Mouse (Mus musculus): ENCODE results near the gene Stx2. TPM values are rescaled to one million over a fixed set of nuclear protein-coding genes. Genes with fewer than 3 reads are reported as not detected.

The Stx2 gene
- total and polyA plus RNA-seq, 3 experiments = 0.74 to 5.2 (median 2.5) TPM

DNA sequence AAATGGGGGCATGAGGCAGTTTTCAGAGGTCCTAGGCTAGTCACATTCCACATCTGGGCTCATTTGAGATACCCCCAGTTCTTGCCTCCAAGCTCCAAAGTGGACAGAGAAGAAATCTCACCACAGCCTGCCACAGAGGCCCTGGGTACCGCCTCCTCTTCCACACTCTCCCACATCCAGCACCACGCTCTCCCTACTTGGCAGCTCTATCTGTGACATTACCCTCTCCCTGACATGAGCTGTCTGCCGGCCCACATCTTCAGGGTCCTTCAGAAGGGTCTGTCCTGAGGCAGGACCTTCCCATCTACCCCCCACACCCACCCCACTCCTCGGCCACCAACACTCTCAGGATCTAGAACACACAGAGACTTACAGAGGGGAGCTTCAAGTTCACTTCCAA, 56.9 kb downstream of the Stx2 start:
- Histone ChIP-seq H3K9ac (ENCODE audit: insufficient read depth, low read depth) (no peak overlapping the region), H3K4me2 (ENCODE audit: insufficient read depth, low read depth, poor library complexity, severe bottlenecking) (no peak overlapping the region), H3K4me1 (ENCODE audit: control insufficient read depth in 1 of 2, insufficient read depth in 2 of 2) (no peaks in the 10 kb centered on the region), H3K79me2 (replicated peaks; ENCODE audit: control insufficient read depth, extremely low read depth, insufficient read depth, poor library complexity, severe bottlenecking) (no peaks in the 10 kb centered on the region), H3K9me3 (replicated peaks; ENCODE audit: low read length) (peaks cover 73% of the 10 kb centered on the region), H3K4me3 (replicated peaks in 1 of 3; ENCODE audit: low read depth in 2 of 3, low read length in 2 of 3, poor library complexity in 1 of 3) (no peak overlapping the region), H3K36me3 (replicated peaks in 1 of 2; ENCODE audit: control insufficient read depth in 1 of 2, insufficient read depth in 1 of 2, low read length in 1 of 2) (no peaks in the 10 kb centered on the region), H3K27me3 (replicated peaks) (no peaks in the 10 kb centered on the region), H3K27ac (ENCODE audit: insufficient read depth, low read depth) (no peak overlapping the region)
- in situ Hi-C loops (cut with MboI; ENCODE audit: low pct_ligation_motif_present, low pct_unique_long_range_greater_than_20kb, low sequenced_read_pairs) (no loop called here), dilution Hi-C loops (cut with MboI; ENCODE audit: extremely low pct_ligation_motif_present, extremely low pct_unique_long_range_greater_than_20kb, low sequenced_read_pairs) (no loop called here)
- TF ChIP-seq PAX5 (IDR thresholded peaks at IDR 0.05; ENCODE audit: low read length) (no peak), USF2 (conservative IDR thresholded peaks at IDR 0.05; ENCODE audit: low read depth, low read length) (no peak), HCFC1 (IDR thresholded peaks at IDR 0.05; ENCODE audit: low read depth, low read length) (no peak), ELF1 (IDR thresholded peaks at IDR 0.05; ENCODE audit: low read depth, low read length) (no peak), CHD1 (IDR thresholded peaks at IDR 0.05; ENCODE audit: low read depth, low read length) (no peak), SIN3A (IDR thresholded peaks at IDR 0.05; ENCODE audit: low read length) (no peak), CTCF (conservative IDR thresholded peaks at IDR 0.05 in 1 of 2, IDR thresholded peaks at IDR 0.05 in 1 of 2; ENCODE audit: low read depth in 2 of 2, low read length in 2 of 2) (no peak), EP300 (IDR thresholded peaks at IDR 0.05; ENCODE audit: low read length) (no peak), MAFK (IDR thresholded peaks at IDR 0.05; ENCODE audit: insufficient replicate concordance, low read length) (no peak), ZMIZ1 (IDR thresholded peaks at IDR 0.05; ENCODE audit: low read depth, low read length) (no peak), ZNF384 (IDR thresholded peaks at IDR 0.05; ENCODE audit: low read depth, low read length) (no peak), E2F4 (IDR thresholded peaks at IDR 0.05; ENCODE audit: insufficient replicate concordance, low read depth, low read length) (no peak), MAZ (IDR thresholded peaks at IDR 0.05; ENCODE audit: low read depth, low read length) (no peak), JUN (IDR thresholded peaks at IDR 0.05; ENCODE audit: insufficient read depth, low read depth, low read length) (no peak), TBP (conservative IDR thresholded peaks at IDR 0.05; ENCODE audit: low read depth, low read length) (no peak), JUND (conservative IDR thresholded peaks at IDR 0.05; ENCODE audit: low read depth, low read length) (no peak)
- DNase-seq (ENCODE audit: extremely low read depth) = no peak

DNA sequence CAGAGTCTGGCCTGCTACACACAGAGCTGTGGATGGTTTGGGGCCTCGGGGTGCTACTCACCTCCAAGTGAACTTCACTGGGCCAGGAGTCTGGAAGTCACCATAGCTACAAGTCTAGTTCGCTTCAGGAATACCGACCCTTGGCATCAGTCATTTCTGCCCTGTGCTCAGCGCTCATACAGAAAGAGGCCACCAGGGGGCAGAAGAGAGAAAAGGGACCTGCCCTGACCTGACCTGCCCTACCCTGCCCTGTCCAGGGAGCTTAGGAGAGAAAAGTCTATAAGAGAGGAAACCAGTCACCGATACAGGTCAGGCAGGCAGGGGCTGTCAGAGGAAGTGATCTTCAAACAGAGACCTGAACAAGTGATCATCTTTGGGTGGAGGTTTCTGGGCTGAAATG, 61.3 kb downstream of the Stx2 start:
- H3K4me3 ChIP-seq (replicated peaks in 1 of 3; ENCODE audit: low read depth in 2 of 3, low read length in 2 of 3, poor library complexity in 1 of 3) = no peak overlapping the region
- no peaks in the 10 kb centered on the region for H3K27me3 ChIP-seq (replicated peaks)
- H3K4me1 ChIP-seq (ENCODE audit: control insufficient read depth in 1 of 2, insufficient read depth in 2 of 2) = no peaks in the 10 kb centered on the region
- no peak overlapping the region for H3K27ac ChIP-seq (ENCODE audit: insufficient read depth, low read depth)
- no peak for TF ChIP-seq MAFK (IDR thresholded peaks at IDR 0.05; ENCODE audit: insufficient replicate concordance, low read length)
- TF ChIP-seq GABPA (IDR thresholded peaks at IDR 0.05; ENCODE audit: insufficient replicate concordance, low read depth, low read length) = no peak
- no peak for TF ChIP-seq MYC (IDR thresholded peaks at IDR 0.05; ENCODE audit: low read depth, low read length)
- TF ChIP-seq CTCF (conservative IDR thresholded peaks at IDR 0.05 in 1 of 2, IDR thresholded peaks at IDR 0.05 in 1 of 2; ENCODE audit: low read depth in 2 of 2, low read length in 2 of 2) = no peak
- H3K9me3 ChIP-seq (replicated peaks; ENCODE audit: low read length) = peaks cover 68% of the 10 kb centered on the region
- no peaks in the 10 kb centered on the region for H3K79me2 ChIP-seq (replicated peaks; ENCODE audit: control insufficient read depth, extremely low read depth, insufficient read depth, poor library complexity, severe bottlenecking)
- dilution Hi-C loops (cut with MboI; ENCODE audit: extremely low pct_ligation_motif_present, extremely low pct_unique_long_range_greater_than_20kb, low sequenced_read_pairs) (no loop called here), in situ Hi-C loops (cut with MboI; ENCODE audit: low pct_ligation_motif_present, low pct_unique_long_range_greater_than_20kb, low sequenced_read_pairs) (no loop called here)
- H3K36me3 ChIP-seq (replicated peaks in 1 of 2; ENCODE audit: control insufficient read depth in 1 of 2, insufficient read depth in 1 of 2, low read length in 1 of 2) = no peaks in the 10 kb centered on the region
- no peak overlapping the region for H3K4me2 ChIP-seq (ENCODE audit: insufficient read depth, low read depth, poor library complexity, severe bottlenecking)
- DNase-seq (ENCODE audit: extremely low read depth) = no peak
- no peak overlapping the region for H3K9ac ChIP-seq (ENCODE audit: insufficient read depth, low read depth)
